ENCODE assay signal across 10 mouse cellular contexts in the genomic region with DNA sequence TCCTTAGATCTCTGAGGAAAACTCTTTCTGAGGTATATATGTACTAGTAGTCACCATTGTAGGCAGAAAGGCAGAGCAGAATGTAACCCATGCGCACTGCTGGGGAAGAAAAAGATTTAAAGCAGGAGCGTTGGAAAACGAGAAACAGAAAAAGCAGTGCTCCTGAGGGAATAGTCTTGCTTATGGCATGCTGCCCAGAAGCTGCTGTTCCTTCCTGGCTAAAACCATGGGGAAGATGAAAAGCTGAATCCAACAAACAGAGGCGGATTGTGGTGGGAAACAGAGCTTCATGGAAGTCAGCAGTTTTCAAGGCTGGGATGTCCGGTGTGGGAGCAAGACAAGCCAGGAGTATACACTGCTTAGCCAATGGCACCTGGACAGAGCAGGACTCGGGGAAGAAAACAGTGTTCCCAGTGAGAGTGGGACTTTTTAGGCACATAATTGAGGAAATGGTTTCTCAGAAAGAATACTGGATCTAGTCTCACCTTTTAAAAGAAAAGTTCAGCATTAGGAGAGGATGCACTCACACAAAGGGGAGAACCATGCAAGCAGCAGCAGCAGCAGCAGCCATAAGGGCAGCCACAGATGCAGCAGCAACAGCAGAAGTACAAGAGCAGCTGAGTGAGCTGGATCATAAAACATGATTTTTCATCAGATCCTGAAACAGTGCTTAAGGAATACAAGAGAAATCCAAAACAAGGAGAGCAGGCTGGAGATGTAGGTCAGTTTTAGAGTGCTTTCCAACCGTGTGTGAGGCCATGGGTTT. TPM values are rescaled to one million over a fixed set of nuclear protein-coding genes. Genes with fewer than 3 reads are reported as not detected.
DNase-seq lines count a peak whose midpoint lies in the region; ATAC-seq lines count a peak whose summit lies in the region.
"Had no signal": no experiment of that assay in that cellular context is flagged by ENCODE, and none has a peak within 500 bp of the region (broad histone marks: within the 10 kb centered on the region; RNA-seq: fewer than 3 reads in every experiment).

No protein-coding gene starts in this region.

- H3K9me3 ChIP-seq in heart, embryonic 12.5 days (replicated peaks), result no peaks in the 10 kb centered on the region
- H3K9me3 ChIP-seq: lung, embryonic 15.5 days had no signal

- 56% methylated on average over 7 of the region's 7 CpGs for WGBS in heart, embryonic 12.5 days

- no peaks in the 10 kb centered on the region for H3K27me3 ChIP-seq in heart, embryonic 12.5 days (replicated peaks)
- H3K27me3 ChIP-seq: lung, embryonic 15.5 days had no signal

- no peak for ATAC-seq in heart, embryonic 12.5 days (ENCODE audit: insufficient number of reproducible peaks, low FRiP score)
- no peak for ATAC-seq in megakaryocyte, adult 5-6 weeks (ENCODE audit: poor library complexity, severe bottlenecking)

- no peak overlapping the region for H3K9ac ChIP-seq in heart, embryonic 12.5 days
- H3K9ac ChIP-seq: lung, embryonic 15.5 days had no signal

- intact Hi-C loops in left cerebral cortex, postnatal 10 days (cut with DNase I), result no loop called here

- no peak overlapping the region for H3K4me2 ChIP-seq in heart, embryonic 12.5 days
- H3K4me2 ChIP-seq: lung, embryonic 15.5 days had no signal

- peak; percentile 15 to 24 for DNase-seq in heart, adult 9 months (ENCODE audit: low spot score in 2 of 2)
- peak; percentile 69 for DNase-seq in NIH3T3 (ENCODE audit: low read depth)
- peak; percentile 12 for DNase-seq in fibroblast of lung, adult 2 months (ENCODE audit: low read depth)
- DNase-seq in left cerebral cortex, postnatal 10 days (ENCODE audit: extremely low spot score in 1 of 2, low spot score in 2 of 2), result peak; percentile 51 to 54
- no peak for DNase-seq in thymus, postnatal 0 days (ENCODE audit: low spot score)
- DNase-seq in cerebellum, postnatal 36 days, result no peak

- H3K36me3 ChIP-seq in heart, embryonic 12.5 days, result no peaks in the 10 kb centered on the region
- H3K36me3 ChIP-seq: lung, embryonic 15.5 days had no signal

- no peaks in the 10 kb centered on the region for H3K4me1 ChIP-seq in heart, embryonic 12.5 days (replicated peaks)
- H3K4me1 ChIP-seq: lung, embryonic 15.5 days had no signal

- H3K27ac ChIP-seq in heart, embryonic 12.5 days (ENCODE audit: poor library complexity, severe bottlenecking), result no peak overlapping the region
- H3K27ac ChIP-seq: lung, embryonic 15.5 days had no signal

- no peak overlapping the region for H3K4me3 ChIP-seq in heart, embryonic 12.5 days
- H3K4me3 ChIP-seq: erythroblast, embryonic 14.5 days; lung, embryonic 15.5 days had no signal

RNA-seq across cellular contexts. Expression of gene Fmr1, which starts 33.0 kb away (rescaled TPM):
- 61.3 and 66.7 TPM in 2 replicates for polyA plus RNA-seq in heart, embryonic 12.5 days (2016; fragmentation: Nextera tagmentation; extraction: Ambion mirVana)
- 10 to 100 TPM; 64.3 to 68.6 TPM for total RNA-seq in left cerebral cortex, postnatal 10 days (2021)
- polyA plus RNA-seq in thymus, postnatal 0 days (2015; fragmentation: Nextera tagmentation; extraction: Ambion mirVana), result 35.6 and 43.4 TPM in 2 replicates
- total RNA-seq in megakaryocyte, adult 5-6 weeks (2015), result 73.4 and 73.8 TPM in 2 replicates
- 68.0 and 84.6 TPM in 2 replicates for total RNA-seq in megakaryocyte, adult 5-6 weeks (2017)

Comparison
In these comparisons a context has a peak if more than half of its experiments do, and no peak if none do; other contexts are left out.
1. DNase-seq: peak in heart, adult 9 months (2 of 2), NIH3T3 (single experiment), fibroblast of lung, adult 2 months (single experiment) and left cerebral cortex, postnatal 10 days (2 of 2); none in thymus, postnatal 0 days (single experiment) and cerebellum, postnatal 36 days (0 of 2).